Mouse (Mus musculus): ENCODE measurements around the gene Leprot. TPM values are rescaled to one million over a fixed set of nuclear protein-coding genes. Genes with fewer than 3 reads are reported as not detected.

Gene Leprot
- polyA plus RNA-seq, 1 experiment from 2014 or later = 48.1 TPM

- no peak for ATAC-seq
- H3K4me2 ChIP-seq = peak overlapping the region; percentile 74
- H3K36me3 ChIP-seq = no peaks in the 10 kb centered on the region; the same call in 1 of the 2 replicates
- peaks cover 44% of the 10 kb centered on the region for H3K4me1 ChIP-seq
- no peaks in the 10 kb centered on the region for H3K27me3 ChIP-seq (replicated peaks)
- H3K27ac ChIP-seq = peak overlapping the region; percentile 95; the same call in 1 of the 2 replicates
- WGBS (ENCODE audit: insufficient replicate concordance) = 1% methylated on average over 8 of the region's 8 CpGs
- no peaks in the 10 kb centered on the region for H3K9me3 ChIP-seq (replicated peaks)
- peak overlapping the region; percentile 71 for H3K9ac ChIP-seq
- H3K4me3 ChIP-seq = peak overlapping the region; percentile 90
Measured at GRCm38 (mm10) chr4:101646857-101647195, 692 bp upstream of the Leprot start.

GRCm38 (mm10) chr4:101647976-101648642 lies 591 bp downstream of the Leprot start:
- Histone ChIP-seq H3K4me1 (peaks cover 56% of the 10 kb centered on the region), H3K4me3 (peak overlapping the region; percentile 90), H3K9me3 (replicated peaks) (no peaks in the 10 kb centered on the region), H3K36me3 (peaks cover 10% of the 10 kb centered on the region), H3K4me2 (peak overlapping the region; percentile 74), H3K9ac (peak overlapping the region; percentile 95), H3K27ac (peak overlapping the region; percentile 95), H3K27me3 (replicated peaks) (no peaks in the 10 kb centered on the region)
- WGBS (ENCODE audit: insufficient replicate concordance) = under 1% methylated on average over 20 of the region's 20 CpGs
- no peak for ATAC-seq

- peak overlapping the region; percentile 95 for H3K9ac ChIP-seq
- no peaks in the 10 kb centered on the region for H3K9me3 ChIP-seq (replicated peaks)
- H3K4me1 ChIP-seq = peaks cover 63% of the 10 kb centered on the region
- 32% methylated on average over 1 of the region's 1 CpGs for WGBS (ENCODE audit: insufficient replicate concordance)
- H3K4me2 ChIP-seq = peak overlapping the region; percentile 74
- no peaks in the 10 kb centered on the region for H3K27me3 ChIP-seq (replicated peaks)
- H3K36me3 ChIP-seq = peaks cover 17% of the 10 kb centered on the region
- ATAC-seq = no peak
- peak overlapping the region; percentile 95 for H3K27ac ChIP-seq
- H3K4me3 ChIP-seq = peak overlapping the region; percentile 90
Measured at GRCm38 (mm10) chr4:101648745-101649144, 1.2 kb downstream of the Leprot start.

- peak overlapping the region; percentile 22; the same call in 1 of the 2 replicates for H3K4me2 ChIP-seq
- 0 out of 2 replicates have a peak overlapping the region, but pooled peaks have one; percentile 19 for H3K9ac ChIP-seq
- H3K4me3 ChIP-seq = no peak overlapping the region
- no peaks in the 10 kb centered on the region for H3K9me3 ChIP-seq (replicated peaks)
- H3K27me3 ChIP-seq (replicated peaks) = no peaks in the 10 kb centered on the region
- peaks cover 84% of the 10 kb centered on the region for H3K4me1 ChIP-seq
- peaks cover 27% of the 10 kb centered on the region for H3K36me3 ChIP-seq
- WGBS (ENCODE audit: insufficient replicate concordance) = 69% methylated on average over 2 of the region's 2 CpGs
- H3K27ac ChIP-seq = peak overlapping the region; percentile 92; the same call in 1 of the 2 replicates
- ATAC-seq = no peak
Measured at GRCm38 (mm10) chr4:101650961-101651360, 3.4 kb downstream of the Leprot start.

GRCm38 (mm10) chr4:101654256-101654655 lies 6.7 kb downstream of the Leprot start:
- H3K9ac ChIP-seq = peak overlapping the region; percentile 53; the same call in 1 of the 2 replicates
- peak overlapping the region; percentile 64 for H3K4me2 ChIP-seq
- peak; percentile 45 for ATAC-seq

GRCm38 (mm10) chr4:101654788-101655414 lies 7.4 kb downstream of the Leprot start:
- peak overlapping the region; percentile 61 for H3K9ac ChIP-seq
- peak; percentile 94 for ATAC-seq
- peaks cover 62% of the 10 kb centered on the region for H3K36me3 ChIP-seq
- H3K4me1 ChIP-seq = peaks cover 71% of the 10 kb centered on the region
- H3K27me3 ChIP-seq (replicated peaks) = no peaks in the 10 kb centered on the region
- peak overlapping the region; percentile 15 for H3K4me3 ChIP-seq
- peak overlapping the region; percentile 64 for H3K4me2 ChIP-seq
- H3K27ac ChIP-seq = peak overlapping the region; percentile 92
- H3K9me3 ChIP-seq (replicated peaks) = no peaks in the 10 kb centered on the region
- 32% methylated on average over 4 of the region's 4 CpGs for WGBS (ENCODE audit: insufficient replicate concordance)

More at GRCm38 (mm10) chr4:101654256-101654655, 6.7 kb downstream of the Leprot start:
- Histone ChIP-seq H3K27ac (peak overlapping the region; percentile 92), H3K27me3 (replicated peaks) (no peaks in the 10 kb centered on the region), H3K9me3 (replicated peaks) (no peaks in the 10 kb centered on the region), H3K4me3 (peak overlapping the region; percentile 15; the same call in 1 of the 2 replicates), H3K36me3 (peaks cover 56% of the 10 kb centered on the region), H3K4me1 (peaks cover 77% of the 10 kb centered on the region)
- 72% methylated on average over 6 of the region's 6 CpGs for WGBS (ENCODE audit: insufficient replicate concordance)

- 43% methylated on average over 7 of the region's 7 CpGs for WGBS (ENCODE audit: insufficient replicate concordance)
- peaks cover 66% of the 10 kb centered on the region for H3K4me1 ChIP-seq
- peak overlapping the region; percentile 64 for H3K4me2 ChIP-seq
- H3K4me3 ChIP-seq = peak overlapping the region; percentile 15
- H3K27me3 ChIP-seq (replicated peaks) = no peaks in the 10 kb centered on the region
- H3K9ac ChIP-seq = peak overlapping the region; percentile 61
- no peaks in the 10 kb centered on the region for H3K9me3 ChIP-seq (replicated peaks)
- peak; percentile 70 for ATAC-seq
- peak overlapping the region; percentile 92 for H3K27ac ChIP-seq
- H3K36me3 ChIP-seq = peaks cover 66% of the 10 kb centered on the region
Measured at GRCm38 (mm10) chr4:101655415-101655790, 7.9 kb downstream of the Leprot start.

GRCm38 (mm10) chr4:101656056-101656455 lies 8.5 kb downstream of the Leprot start:
- peaks cover 60% of the 10 kb centered on the region for H3K4me1 ChIP-seq
- no peaks in the 10 kb centered on the region for H3K9me3 ChIP-seq (replicated peaks)
- no peak overlapping the region for H3K9ac ChIP-seq
- H3K4me3 ChIP-seq = no peak overlapping the region
- no peak for ATAC-seq
- 76% methylated on average over 15 of the region's 15 CpGs for WGBS (ENCODE audit: insufficient replicate concordance)
- no peaks in the 10 kb centered on the region for H3K27me3 ChIP-seq (replicated peaks)
- 0 out of 2 replicates have a peak overlapping the region, but pooled peaks have one; percentile 39 for H3K4me2 ChIP-seq
- H3K27ac ChIP-seq = peak overlapping the region; percentile 92
- H3K36me3 ChIP-seq = peaks cover 72% of the 10 kb centered on the region

GRCm38 (mm10) chr4:101656956-101657570 lies 9.5 kb downstream of the Leprot start:
- Histone ChIP-seq H3K36me3 (peaks cover 82% of the 10 kb centered on the region), H3K9ac (peak overlapping the region; percentile 55; the same call in 1 of the 2 replicates), H3K4me2 (peak overlapping the region; percentile 39), H3K9me3 (replicated peaks) (no peaks in the 10 kb centered on the region), H3K4me1 (peaks cover 50% of the 10 kb centered on the region), H3K27ac (peak overlapping the region; percentile 92), H3K27me3 (replicated peaks) (no peaks in the 10 kb centered on the region), H3K4me3 (no peak overlapping the region)
- ATAC-seq = peak; percentile 44
- 31% methylated on average over 6 of the region's 6 CpGs for WGBS (ENCODE audit: insufficient replicate concordance)

GRCm38 (mm10) chr4:101664160-101664750 lies 16.7 kb downstream of the Leprot start:
- H3K4me1 ChIP-seq = no peaks in the 10 kb centered on the region
- H3K4me2 ChIP-seq = no peak overlapping the region
- ATAC-seq = no peak
- H3K27ac ChIP-seq = no peak overlapping the region
- no peaks in the 10 kb centered on the region for H3K27me3 ChIP-seq (replicated peaks)
- no peak overlapping the region for H3K9ac ChIP-seq
- H3K36me3 ChIP-seq = peaks cover 46% of the 10 kb centered on the region
- no peaks in the 10 kb centered on the region for H3K9me3 ChIP-seq (replicated peaks)
- 65% methylated on average over 9 of the region's 9 CpGs for WGBS (ENCODE audit: insufficient replicate concordance)
- no peak overlapping the region for H3K4me3 ChIP-seq

GRCm38 (mm10) chr4:101664766-101665165 lies 17.2 kb downstream of the Leprot start:
- no peak overlapping the region for H3K4me2 ChIP-seq
- 85% methylated on average over 4 of the region's 4 CpGs for WGBS (ENCODE audit: insufficient replicate concordance)
- H3K4me1 ChIP-seq = no peaks in the 10 kb centered on the region
- ATAC-seq = no peak
- H3K9ac ChIP-seq = no peak overlapping the region
- peaks cover 41% of the 10 kb centered on the region for H3K36me3 ChIP-seq
- H3K4me3 ChIP-seq = no peak overlapping the region
- H3K9me3 ChIP-seq (replicated peaks) = no peaks in the 10 kb centered on the region
- H3K27ac ChIP-seq = no peak overlapping the region
- no peaks in the 10 kb centered on the region for H3K27me3 ChIP-seq (replicated peaks)
